Mouse (Mus musculus): ENCODE measurements around the gene Rnf183. TPM values are rescaled to one million over a fixed set of nuclear protein-coding genes. Genes with fewer than 3 reads are reported as not detected.

The Rnf183 gene
- total RNA-seq, 2 experiments from 2014 or later = not detected

DNA sequence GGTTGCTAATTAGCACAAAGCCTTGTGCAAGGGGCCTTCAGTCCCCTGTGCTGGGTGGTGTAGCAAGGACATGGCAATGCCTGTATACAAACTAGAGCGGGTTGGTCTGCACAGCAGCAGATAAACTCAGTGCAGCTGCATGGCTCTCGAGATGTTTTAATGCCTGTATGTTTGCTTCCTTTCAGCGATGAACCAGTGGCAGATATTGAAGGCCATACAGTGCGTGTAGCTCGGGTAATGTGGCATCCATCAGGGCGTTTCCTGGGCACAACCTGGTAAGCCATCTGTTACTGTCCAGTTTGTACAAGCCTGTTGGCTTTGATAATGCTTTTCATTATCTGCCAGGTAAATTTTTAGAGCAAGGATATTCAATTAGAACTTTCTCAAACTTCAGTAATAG is 16.0 kb downstream of the Rnf183 start:
- intact Hi-C loops (cut with DNase I) = no loop called here
- no peak for DNase-seq
- Histone ChIP-seq H3K4me3 (no peak overlapping the region), H3K27ac (no peak overlapping the region)
- TF ChIP-seq CTCF (IDR thresholded peaks at IDR 0.05) = no peak

DNA sequence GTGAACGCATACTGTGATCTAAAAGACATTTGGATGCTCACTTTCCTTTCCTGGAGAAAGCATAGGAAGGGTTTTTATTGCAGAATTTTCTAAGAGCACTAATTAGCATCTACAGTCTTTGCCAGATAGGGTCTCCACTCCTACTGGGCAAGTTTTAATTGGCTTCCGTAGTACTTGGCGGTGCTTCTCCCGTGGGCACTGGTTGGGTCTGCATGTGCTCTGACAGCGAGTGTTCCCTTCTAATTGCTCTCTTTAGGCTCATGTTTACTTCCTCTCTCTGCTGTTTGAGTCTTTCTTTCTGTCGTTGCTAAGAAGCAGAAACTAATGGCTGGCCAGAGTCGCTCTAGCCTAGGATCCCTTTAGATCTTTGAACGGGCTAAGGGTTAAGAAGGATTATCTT is 16.6 kb downstream of the Rnf183 start:
- no peak for TF ChIP-seq CTCF (IDR thresholded peaks at IDR 0.05)
- H3K27ac ChIP-seq = no peak overlapping the region
- intact Hi-C loops (cut with DNase I) = no loop called here
- no peak for DNase-seq
- no peak overlapping the region for H3K4me3 ChIP-seq

DNA sequence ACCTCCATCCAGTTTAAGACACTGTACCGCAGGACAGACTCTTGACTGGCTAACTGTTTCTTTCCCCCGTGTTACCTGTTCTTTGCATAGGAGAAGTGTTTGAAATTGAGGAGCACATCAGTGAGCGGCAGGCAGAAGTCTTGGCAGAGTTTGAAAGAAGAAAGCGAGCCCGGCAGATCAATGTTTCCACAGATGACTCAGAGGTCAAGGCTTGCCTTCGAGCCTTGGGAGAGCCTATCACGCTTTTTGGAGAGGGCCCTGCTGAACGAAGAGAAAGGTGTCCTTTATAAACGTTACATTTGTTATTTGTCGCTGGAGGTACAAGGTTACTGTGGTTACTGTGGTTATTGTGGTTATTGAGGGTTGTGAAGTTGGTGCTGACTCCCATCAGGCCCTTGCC is 23.4 kb downstream of the Rnf183 start:
- Histone ChIP-seq H3K4me3 (no peak overlapping the region), H3K27ac (no peak overlapping the region)
- intact Hi-C loops (cut with DNase I) = no loop called here
- no peak for TF ChIP-seq CTCF (IDR thresholded peaks at IDR 0.05)
- DNase-seq = no peak

- H3K4me3 ChIP-seq = peak overlapping the region; percentile 91
- no peak for DNase-seq
- no peak for TF ChIP-seq CTCF (IDR thresholded peaks at IDR 0.05)
- H3K27ac ChIP-seq = no peak overlapping the region
- intact Hi-C loops (cut with DNase I) = no loop called here
These were observed 24.7 kb downstream of the Rnf183 start for GRCm38 (mm10) chr4:62410325-62410724.

- Histone ChIP-seq H3K27ac (peak overlapping the region; percentile 97), H3K4me3 (peak overlapping the region; percentile 91)
- no peak for TF ChIP-seq CTCF (IDR thresholded peaks at IDR 0.05)
- no peak for DNase-seq
- intact Hi-C loops (cut with DNase I) = loop anchor here (2.0 to 5.0 kb wide), 4 partner anchors 47 to 113 kb away; partner anchors contain the start of genes Fkbp15, Hdhd3 and Slc31a1
These were observed 25.4 kb downstream of the Rnf183 start for GRCm38 (mm10) chr4:62409615-62410014.

DNA sequence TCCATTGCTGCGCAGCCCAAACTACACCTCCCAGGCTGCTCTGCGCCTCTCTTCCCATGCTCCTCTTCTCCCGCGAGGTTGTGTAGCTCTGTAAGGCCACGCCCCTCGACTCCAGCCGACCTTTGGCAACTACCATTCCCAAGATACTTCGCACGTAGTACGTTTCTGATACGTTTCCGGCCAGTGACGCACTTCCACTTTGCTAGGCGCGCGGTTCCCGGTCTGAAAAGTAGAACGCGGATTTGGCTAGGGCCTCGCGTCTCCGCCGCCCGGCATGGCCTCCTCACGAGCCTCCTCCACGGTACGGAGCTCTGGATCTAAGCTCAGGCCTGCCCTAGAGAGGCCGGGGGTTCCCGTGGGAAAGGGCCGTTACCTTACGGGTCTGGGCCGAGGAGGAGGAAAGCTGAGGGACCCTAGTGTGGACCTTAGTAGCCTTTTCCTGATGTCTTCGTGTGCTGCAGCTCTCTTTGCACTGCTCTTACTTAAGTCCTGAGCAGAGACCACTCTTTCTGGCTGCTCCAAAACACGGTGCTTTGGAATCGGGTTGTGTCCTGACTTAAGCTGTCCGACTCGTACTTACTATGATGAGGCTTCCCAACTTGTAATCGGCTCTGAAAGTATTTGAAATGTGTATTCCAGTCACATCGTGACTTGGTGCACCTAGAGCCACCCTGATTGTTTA is 26.3 kb downstream of the Rnf183 start, which contains the start of the genes Cdc26 and Prpf4:
Gene Cdc26 (minus strand): TSS at position 42 of the 682 bp plus-strand sequence.
Gene Prpf4 (plus strand): TSS at position 197 of the 682 bp plus-strand sequence.
- Histone ChIP-seq H3K27ac (peak within 1 kb of the TSS; percentile 97), H3K4me3 (peak within 1 kb of the TSS; percentile 91)
- DNase-seq = peak; percentile 98
- intact Hi-C loops (cut with DNase I) = loop anchor here (2.0 to 5.0 kb wide), 4 partner anchors 46 to 114 kb away; partner anchors contain the start of genes Fkbp15, Hdhd3 and Slc31a1
- TF ChIP-seq CTCF (IDR thresholded peaks at IDR 0.05) = no peak

DNA sequence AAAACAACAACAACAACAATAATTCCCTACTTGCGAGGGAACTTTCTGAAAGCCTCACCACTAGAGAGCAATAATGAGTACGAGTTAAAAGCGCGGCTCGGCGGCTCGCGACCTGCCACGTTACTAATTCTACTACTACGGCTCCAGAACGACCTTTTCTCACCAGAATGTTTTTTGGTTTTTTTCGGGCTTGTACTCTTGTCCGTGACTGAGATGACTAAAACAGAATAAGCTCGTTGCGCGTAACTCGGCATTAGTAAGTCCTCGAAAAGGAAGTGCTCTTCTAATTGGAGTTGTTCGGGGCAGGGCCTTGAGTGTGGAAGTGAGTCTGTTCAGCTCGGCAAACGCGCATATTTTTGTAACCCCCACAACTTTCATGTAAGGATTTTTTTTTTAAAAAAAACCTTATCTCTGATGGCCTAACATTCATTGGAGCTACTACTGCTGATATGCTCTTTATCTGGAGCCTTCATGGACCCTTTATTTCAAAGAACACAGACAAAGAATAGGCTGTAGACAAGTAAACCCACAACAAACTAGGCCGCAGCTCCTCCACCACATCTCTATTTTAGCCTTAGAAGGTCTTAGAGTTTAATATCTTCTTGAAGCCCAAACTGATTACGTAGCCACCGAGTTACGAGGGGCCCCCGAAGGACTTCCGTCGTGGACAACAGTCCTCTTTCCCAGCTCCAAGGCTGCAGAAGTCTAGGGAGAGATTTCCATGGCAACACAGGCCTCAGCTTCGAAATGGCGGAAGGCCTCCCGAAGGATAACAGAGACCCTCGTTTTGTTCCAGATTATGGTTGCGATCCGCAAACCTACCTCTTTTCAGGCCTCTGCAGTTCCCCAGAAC is 27.1 kb downstream of the Rnf183 start:
- peak; percentile 64 for TF ChIP-seq CTCF (IDR thresholded peaks at IDR 0.05)
- intact Hi-C loops (cut with DNase I) = loop anchor here (2.0 to 5.0 kb wide), 4 partner anchors 46 to 114 kb away; partner anchors contain the start of genes Fkbp15, Hdhd3 and Slc31a1
- DNase-seq = peak; percentile 55

GRCm38 (mm10) chr4:62406133-62406532 is 28.9 kb downstream of the Rnf183 start:
- no peak for TF ChIP-seq CTCF (IDR thresholded peaks at IDR 0.05)
- no peak overlapping the region for H3K27ac ChIP-seq
- no peak overlapping the region for H3K4me3 ChIP-seq
- no peak for DNase-seq
- intact Hi-C loops (cut with DNase I) = loop anchor here (5.0 kb wide), 3 partner anchors 44 to 116 kb away; partner anchors contain the start of genes Fkbp15 and Slc31a1

More for the DNA sequence above, 27.1 kb downstream of the Rnf183 start:
- Histone ChIP-seq H3K27ac (peak overlapping the region; percentile 97), H3K4me3 (peak overlapping the region; percentile 91)

DNA sequence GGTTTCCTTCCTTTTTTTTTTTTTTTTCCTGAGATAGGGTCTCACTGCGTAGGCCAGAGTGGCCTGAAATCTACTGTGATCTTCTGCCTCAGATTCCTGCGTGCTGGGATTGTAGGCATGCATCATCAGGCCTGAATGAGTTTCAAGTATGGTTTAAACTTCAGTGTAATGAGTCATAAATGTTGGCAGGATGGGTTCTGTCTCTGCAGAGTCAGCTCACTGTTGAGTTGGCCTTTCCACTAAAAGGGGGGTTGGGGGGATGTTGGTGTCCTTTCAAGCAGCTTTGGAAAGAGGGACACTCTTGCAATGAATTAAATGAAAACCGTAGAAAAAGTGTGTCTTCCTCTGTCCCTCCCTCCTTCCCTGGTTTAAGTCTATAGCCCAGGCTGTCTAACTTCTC is 36.1 kb downstream of the Rnf183 start:
- no peak overlapping the region for H3K27ac ChIP-seq
- no peak for TF ChIP-seq CTCF (IDR thresholded peaks at IDR 0.05)
- intact Hi-C loops (cut with DNase I) = no loop called here
- DNase-seq = no peak
- no peak overlapping the region for H3K4me3 ChIP-seq

DNA sequence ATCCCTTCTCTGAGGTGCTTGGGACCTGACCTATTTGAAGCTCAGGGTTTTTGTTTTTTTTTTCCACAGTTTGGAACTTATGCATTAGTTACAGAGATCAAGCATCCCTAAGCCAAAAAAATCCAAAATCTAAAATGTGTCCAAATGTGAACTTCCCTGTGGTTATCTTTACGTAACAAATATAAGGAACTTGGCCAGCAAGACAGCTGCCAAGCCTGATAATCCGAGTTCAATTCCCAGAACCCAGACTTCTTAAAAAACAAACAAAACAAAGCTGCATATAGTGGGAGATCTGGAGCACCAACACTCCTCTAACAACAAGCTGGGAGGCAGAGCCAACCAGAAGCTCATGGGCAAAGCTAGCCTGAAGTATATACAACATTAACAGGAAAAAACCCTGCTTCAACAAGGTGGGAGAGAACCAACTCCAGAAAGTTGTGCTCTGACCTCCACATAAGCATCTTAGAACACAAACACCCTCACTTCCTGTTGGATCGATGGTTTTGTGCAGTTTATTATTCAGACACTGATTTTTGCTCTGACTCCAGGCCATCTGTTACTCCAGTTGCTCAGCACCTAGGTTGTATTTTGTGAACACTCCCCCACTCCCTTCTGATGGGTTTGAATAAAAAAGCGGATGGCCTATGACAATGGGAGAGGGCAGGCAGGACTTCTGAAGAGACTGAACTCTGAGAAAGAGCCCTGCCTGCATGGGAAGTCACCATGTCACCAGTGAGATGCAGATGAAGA is 37.3 kb downstream of the Rnf183 start:
- intact Hi-C loops (cut with DNase I) = no loop called here
- no peak for TF ChIP-seq CTCF (IDR thresholded peaks at IDR 0.05)
- DNase-seq = no peak
- Histone ChIP-seq H3K4me3 (no peak overlapping the region), H3K27ac (no peak overlapping the region)

- TF ChIP-seq CTCF (IDR thresholded peaks at IDR 0.05) = no peak
- intact Hi-C loops (cut with DNase I) = no loop called here
- DNase-seq = no peak
- no peak overlapping the region for H3K4me3 ChIP-seq
- H3K27ac ChIP-seq = no peak overlapping the region
These were observed 39.2 kb downstream of the Rnf183 start for GRCm38 (mm10) chr4:62395806-62396205.

GRCm38 (mm10) chr4:62393459-62393858 is 41.6 kb downstream of the Rnf183 start:
- TF ChIP-seq CTCF (IDR thresholded peaks at IDR 0.05) = no peak
- intact Hi-C loops (cut with DNase I) = no loop called here
- H3K4me3 ChIP-seq = no peak overlapping the region
- no peak for DNase-seq
- H3K27ac ChIP-seq = no peak overlapping the region
